Mouse (Mus musculus): Measurements from ENCODE around the gene Hgfac.

Gene Hgfac

DNA sequence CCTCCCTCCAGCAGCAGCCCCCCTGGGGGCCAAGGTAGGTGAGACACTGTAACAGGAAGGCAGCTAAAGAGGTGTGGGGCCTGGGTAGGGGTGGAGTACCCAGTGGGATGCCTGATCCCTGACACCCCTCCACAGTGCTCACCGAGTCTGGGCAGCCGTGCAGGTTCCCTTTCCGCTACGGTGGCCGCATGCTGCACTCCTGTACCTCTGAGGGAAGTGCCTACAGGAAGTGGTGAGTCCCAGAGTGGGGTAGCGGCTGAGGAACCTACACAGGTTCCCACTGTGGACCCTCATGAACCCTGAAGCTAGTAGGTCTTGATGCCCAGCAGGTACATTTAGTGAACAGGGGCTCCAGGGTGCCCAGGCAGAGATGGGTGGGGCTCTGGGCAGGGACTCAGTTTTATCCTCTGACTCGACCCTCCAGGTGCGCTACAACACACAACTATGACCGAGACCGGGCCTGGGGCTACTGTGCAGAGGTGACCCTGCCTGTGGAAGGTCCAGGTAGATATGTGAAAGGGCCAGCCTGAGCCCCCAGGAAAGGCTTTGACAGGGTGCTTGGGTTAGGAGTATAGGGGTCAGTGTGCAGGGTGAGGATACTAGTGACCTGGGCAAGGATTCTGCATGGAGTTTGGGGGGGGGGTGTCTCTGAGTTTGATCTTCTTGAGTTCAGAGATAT is 1.3 kb downstream of the Hgfac start:
- peak in 1 of 2 experiments; percentile 33 for DNase-seq

DNA sequence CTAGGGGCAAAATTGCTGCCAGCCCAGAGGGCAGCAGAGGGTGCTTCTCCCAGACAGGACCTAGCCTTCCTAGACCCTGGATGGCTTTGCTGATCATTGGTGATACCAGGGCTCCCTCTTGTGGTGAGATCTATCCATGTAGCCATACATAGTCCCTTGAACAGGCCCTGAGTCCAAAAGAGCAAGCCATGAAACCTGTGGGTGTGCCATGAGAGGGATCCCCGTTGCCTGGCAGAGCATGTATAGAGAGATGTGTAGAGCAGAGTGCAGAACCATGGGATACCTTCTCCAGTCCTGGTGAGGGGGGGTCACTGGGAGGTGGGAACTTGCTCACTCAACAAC is 1.8 kb downstream of the Hgfac start:
- peak; percentile 50 to 82 for DNase-seq

GRCm38 (mm10) chr5:35050541-35050940 is 9.2 kb downstream of the Hgfac start:
- DNase-seq: no peak

GRCm38 (mm10) chr5:35054628-35055027 is 13.3 kb downstream of the Hgfac start:
- no peak for DNase-seq

DNA sequence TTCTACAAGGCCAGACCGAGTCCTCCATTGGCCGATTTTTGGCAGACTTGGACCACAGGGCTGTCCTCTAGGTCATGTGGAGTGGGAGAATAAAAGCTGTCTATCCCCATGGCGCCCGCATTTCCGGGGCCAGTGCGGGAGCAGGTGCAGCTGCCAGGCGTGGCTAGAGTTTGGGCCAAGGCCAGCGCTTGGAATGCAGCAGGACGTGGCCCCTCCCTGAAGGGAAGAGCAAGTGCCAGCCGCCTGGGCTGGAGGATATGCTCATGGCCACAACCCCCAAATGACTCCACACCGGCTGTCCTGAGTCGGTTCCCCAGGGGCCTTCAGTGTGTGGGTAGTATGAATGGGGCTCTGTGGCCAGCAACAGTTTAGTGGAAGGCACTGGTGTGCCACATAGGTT is 13.8 kb downstream of the Hgfac start:
- DNase-seq: peak; percentile 60 to 72

DNA sequence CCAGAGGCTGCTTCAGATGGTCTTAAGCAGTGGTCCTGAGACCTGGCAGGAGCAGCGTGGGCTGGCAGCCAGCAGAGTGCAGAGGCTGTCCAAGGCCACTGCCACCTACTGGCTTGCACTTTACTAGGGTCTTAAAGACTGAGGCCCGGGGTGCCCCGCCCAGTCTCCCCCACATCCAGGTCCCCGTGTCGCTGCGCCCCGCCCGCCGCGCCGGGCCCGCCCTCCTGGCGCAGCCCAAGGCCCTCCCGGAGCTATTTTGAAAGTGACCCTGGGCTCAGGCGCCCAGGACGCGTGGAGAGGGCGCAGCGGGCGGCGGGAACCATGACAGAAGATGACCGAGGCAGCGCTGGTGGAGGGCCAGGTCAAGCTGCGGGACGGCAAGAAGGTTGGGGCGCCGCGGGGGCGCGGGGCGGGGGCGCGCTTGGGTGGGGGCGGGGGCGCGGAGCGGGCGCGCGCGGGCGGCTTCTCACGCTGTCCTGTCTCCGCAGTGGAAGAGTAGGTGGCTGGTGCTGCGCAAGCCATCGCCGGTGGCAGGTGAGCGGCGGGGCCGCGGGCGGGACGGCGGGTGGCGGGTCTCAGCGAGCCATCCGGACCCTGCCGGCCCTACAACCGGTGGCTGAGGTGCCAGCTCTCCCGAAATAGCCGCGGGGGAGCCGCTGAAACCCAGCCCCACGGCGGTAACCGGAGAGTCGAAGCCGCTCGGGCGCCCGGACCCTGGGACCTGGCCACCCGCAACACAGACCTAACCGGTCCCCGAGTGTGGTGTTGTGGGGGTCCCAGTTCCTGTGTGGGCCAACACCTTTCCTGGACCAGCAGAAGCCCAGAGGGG is 15.5 kb downstream of the Hgfac start, which contains the start of gene Dok7:
Dok7 (plus strand) TSS at position 163 of the 829 bp plus-strand sequence.
- peak; percentile 57 to 72 for DNase-seq

DNA sequence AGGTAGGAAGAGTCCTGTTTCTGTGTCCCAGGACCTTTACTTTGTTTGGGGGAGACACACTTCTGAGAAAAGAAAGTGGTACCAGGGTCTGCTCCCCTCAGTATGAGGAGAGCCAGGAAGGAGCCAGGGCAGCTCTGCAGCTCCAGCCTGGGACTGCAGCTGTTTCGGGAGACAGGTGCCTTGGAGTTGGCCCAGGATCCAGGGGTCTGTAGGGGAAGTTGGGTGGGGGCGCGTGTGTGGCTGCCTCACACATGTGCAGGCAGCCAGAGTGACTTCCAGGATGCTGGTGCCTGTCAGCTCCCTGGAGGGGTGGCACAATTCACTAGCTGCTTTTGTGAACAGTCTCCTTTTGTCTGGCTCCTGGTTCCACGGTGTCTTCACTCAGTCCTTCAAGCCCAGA is 16.3 kb downstream of the Hgfac start:
- no peak for DNase-seq

GRCm38 (mm10) chr5:35058216-35058615 is 16.9 kb downstream of the Hgfac start:
- DNase-seq: no peak

DNA sequence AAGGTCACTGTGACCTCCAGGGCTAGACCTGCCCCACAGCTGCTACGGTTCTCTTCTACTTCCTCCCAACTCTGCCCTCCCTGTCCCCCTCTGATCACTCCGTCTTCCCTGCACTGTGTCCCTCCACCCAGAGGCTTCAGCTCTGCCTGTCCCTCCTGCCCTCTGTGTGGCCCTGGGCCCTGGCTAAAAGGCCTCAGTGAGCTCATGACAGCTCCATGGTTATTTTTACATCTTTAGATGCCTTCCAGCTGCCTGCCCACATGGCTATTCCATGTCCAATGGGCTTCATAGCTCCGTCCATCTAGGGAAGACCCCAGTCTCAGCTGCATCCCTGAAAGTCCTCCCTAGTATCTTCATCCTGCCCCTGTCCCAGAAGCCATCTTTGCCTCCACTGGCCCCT is 18.8 kb downstream of the Hgfac start:
- DNase-seq: no peak

DNA sequence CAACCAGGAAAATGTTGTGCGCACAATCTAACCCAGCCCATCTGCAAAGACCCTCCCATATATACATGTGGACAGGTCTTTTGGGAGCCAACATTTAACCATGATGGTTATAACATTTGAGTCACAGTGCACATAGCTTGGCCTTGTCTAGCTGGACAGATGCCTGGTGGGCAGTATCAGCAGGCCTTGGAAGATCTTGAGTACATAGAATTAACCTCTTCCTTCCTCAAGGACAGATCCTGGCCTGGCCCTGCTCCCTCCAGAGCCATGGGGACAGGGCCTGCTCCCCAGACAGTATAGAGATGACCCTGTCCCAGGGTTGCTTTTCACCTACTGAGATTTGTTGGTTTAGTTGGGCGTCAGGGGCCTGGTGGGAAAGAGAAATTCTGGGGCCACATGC is 28.5 kb downstream of the Hgfac start:
- no peak for DNase-seq

DNA sequence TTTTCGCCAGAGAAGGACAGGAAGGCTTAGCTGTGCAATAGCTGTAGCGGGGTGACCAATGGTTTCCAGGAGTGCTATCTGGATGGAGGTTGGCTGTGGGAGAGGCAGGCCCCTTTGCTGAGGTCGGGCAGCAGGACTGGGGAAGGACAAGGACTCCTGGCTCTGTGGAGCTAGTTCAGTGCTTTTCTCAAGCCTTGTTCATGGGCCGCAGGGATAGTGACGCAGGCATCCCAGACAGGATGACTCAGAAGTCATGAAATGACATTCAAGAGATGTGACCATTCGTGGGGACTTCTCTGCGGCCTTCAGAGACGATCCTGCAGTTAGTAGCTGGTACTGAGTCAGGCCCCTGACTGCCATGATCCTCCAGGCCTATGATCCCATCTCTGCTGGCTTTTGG is 29.0 kb downstream of the Hgfac start:
- no peak for DNase-seq

GRCm38 (mm10) chr5:35070953-35071352 is 29.6 kb downstream of the Hgfac start:
- no peak for DNase-seq

DNA sequence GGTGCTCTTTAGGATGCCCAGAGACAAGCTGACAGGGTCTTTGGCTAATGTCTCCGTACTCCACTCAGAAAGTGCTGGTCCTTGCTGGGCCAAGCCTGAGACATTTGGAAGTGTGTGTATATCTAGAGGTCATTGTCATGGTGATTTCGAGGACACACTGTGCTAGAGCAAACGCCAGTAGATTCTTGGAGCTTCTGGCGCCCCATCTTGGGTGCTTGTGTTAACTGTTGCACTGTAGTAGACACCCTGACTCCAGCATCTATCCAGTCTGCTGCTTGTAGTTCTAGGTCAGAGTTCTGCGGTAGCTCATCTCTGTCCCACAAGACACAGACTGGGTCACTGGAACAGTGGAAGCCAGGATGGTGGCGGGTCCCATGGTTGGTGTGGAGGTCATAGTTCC is 30.5 kb downstream of the Hgfac start:
- no peak for DNase-seq

GRCm38 (mm10) chr5:35073235-35073634 is 31.9 kb downstream of the Hgfac start:
- DNase-seq: no peak

DNA sequence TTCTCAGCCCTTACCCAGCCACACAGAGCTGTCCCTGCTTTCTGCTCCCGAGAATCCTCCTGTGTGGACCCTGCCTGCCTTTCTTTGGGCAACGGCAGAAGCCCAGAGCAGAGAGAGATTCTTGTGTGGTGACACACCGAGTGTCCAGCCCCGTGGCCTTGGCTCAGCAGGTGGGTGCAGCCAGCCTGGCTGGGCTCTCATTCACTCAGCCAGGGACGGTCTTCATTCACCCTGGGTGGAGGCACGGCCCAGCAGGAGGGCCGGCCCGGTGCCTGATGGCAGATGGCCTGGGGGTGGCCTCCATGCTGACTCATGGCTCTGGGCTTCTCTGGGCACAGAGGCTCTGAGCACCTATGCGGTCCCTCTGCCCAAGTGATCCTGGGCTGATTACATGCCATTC is 32.7 kb downstream of the Hgfac start:
- DNase-seq: no peak

GRCm38 (mm10) chr5:35076369-35076768 is 35.1 kb downstream of the Hgfac start:
- DNase-seq: no peak

- DNase-seq: no peak
Observed at GRCm38 (mm10) chr5:35079101-35079500, 37.8 kb downstream of the Hgfac start.

DNA sequence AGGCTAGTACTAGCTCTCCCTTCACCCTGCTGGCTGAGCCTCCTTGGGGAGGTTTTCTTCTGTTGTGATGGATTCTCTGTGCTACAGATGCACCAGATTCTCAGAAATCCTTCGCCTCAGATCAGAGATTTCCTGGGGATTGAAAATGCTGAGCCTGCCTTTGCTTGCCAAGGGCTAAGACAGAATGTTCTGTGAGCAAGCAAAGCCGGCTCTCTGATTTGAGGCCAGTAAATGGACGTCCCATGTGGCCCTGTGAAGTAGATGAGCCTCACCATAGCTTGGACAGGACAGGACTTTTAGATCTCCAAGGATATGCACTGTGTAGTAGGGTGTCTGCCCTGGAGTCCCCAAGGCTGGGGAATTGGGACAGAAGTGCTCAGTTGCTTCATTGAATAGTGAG is 43.6 kb downstream of the Hgfac start:
- no peak for DNase-seq

- peak; percentile 57 to 69 for DNase-seq
Observed at GRCm38 (mm10) chr5:35088785-35089613, 47.7 kb downstream of the Hgfac start.

DNA sequence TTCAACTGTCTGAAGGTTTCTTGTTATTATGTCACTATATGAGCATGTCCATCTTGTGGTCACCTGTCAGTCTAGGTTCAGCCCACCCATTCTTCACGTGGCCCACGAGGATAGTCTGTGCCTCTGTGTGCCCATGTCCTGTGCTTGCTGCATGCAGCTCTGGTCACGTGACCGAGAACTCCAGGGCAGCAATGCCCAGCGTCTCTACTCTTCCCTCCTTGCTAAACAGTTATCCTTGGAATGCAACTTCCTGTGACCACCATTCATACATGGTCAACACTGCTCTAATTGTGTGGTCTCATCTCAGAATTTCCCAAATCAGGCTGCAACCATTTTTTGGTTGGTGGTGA is 48.3 kb downstream of the Hgfac start:
- no peak for DNase-seq

- DNase-seq: no peak
Observed at GRCm38 (mm10) chr5:35091636-35092035, 50.3 kb downstream of the Hgfac start.

Measured in lung, postnatal 4 days (tissue).